In genomic region chr4:123233492-123234084, GRCm38 (mm10) we compare ENCODE assay signal across 7 mouse cellular contexts. TPM values are rescaled to one million over a fixed set of nuclear protein-coding genes. Genes with fewer than 3 reads are reported as not detected.
A peak's percentile ranks its signal among the peaks of the same experiment; 100 is the strongest.
DNase-seq lines count a peak whose midpoint lies in the region; ATAC-seq lines count a peak whose summit lies in the region.

Gene Heyl (plus strand): TSS chr4:123233556.

- H3K27ac ChIP-seq in embryonic facial prominence, embryonic 14.5 days (replicated peaks; ENCODE audit: low read depth, low read length): no peak within 1 kb of the TSS
- peak within 1 kb of the TSS; percentile 38 for H3K27ac ChIP-seq in heart, embryonic 15.5 days
- peak within 1 kb of the TSS; percentile 88 for H3K27ac ChIP-seq in kidney, embryonic 16.5 days (ENCODE audit: low read length)

- H3K27me3 ChIP-seq in embryonic facial prominence, embryonic 14.5 days (replicated peaks; ENCODE audit: control insufficient read depth, insufficient read depth, low read length): peaks cover 33% of the 10 kb centered on the region
- H3K27me3 ChIP-seq in heart, embryonic 15.5 days: peaks cover 11% of the 10 kb centered on the region; the same call in 1 of the 2 replicates
- H3K27me3 ChIP-seq in kidney, embryonic 16.5 days (ENCODE audit: insufficient read depth, low read length): no peaks in the 10 kb centered on the region
- H3K27me3 ChIP-seq in splenic B cell, adult 2 months (ENCODE audit: control insufficient read depth, insufficient read depth, low read length, poor library complexity, severe bottlenecking): no peaks in the 10 kb centered on the region

- peak; percentile 61 to 68 for DNase-seq in adrenal gland, adult 18-20 months (ENCODE audit: low spot score in 2 of 2)
- peak; percentile 24 for DNase-seq in embryonic facial prominence, embryonic 14.5 days (ENCODE audit: low spot score)
- DNase-seq in lung, postnatal 14 days: peak; percentile 68
- peak; percentile 49 for DNase-seq in splenic B cell, adult 2 months (ENCODE audit: low read depth, low spot score)
- DNase-seq in frontal cortex, postnatal 36 days (ENCODE audit: low spot score in 2 of 2): no peak

- no peaks in the 10 kb centered on the region for H3K9me3 ChIP-seq in embryonic facial prominence, embryonic 14.5 days (ENCODE audit: control insufficient read depth, low read length)
- H3K9me3 ChIP-seq in heart, embryonic 15.5 days (replicated peaks): no peaks in the 10 kb centered on the region
- no peaks in the 10 kb centered on the region for H3K9me3 ChIP-seq in kidney, embryonic 16.5 days (ENCODE audit: low read length)

- H3K4me2 ChIP-seq in embryonic facial prominence, embryonic 14.5 days (ENCODE audit: low read depth, low read length): peak within 1 kb of the TSS; percentile 83
- H3K4me2 ChIP-seq in heart, embryonic 15.5 days: peak within 1 kb of the TSS; percentile 82
- peak within 1 kb of the TSS; percentile 60 for H3K4me2 ChIP-seq in kidney, embryonic 16.5 days (replicated peaks; ENCODE audit: low read depth, low read length)

- ATAC-seq in embryonic facial prominence, embryonic 14.5 days (ENCODE audit: low read depth): peak; percentile 76
- ATAC-seq in heart, embryonic 15.5 days (replicated peaks; ENCODE audit: insufficient number of reproducible peaks, insufficient read depth, low FRiP score, low read depth): peak; percentile 60
- peak; percentile 92 for ATAC-seq in kidney, embryonic 16.5 days (ENCODE audit: low FRiP score, low TSS enrichment)

- 3% methylated on average over 20 of the region's 52 CpGs for WGBS in embryonic facial prominence, embryonic 14.5 days
- 1% methylated on average over 52 of the region's 52 CpGs for WGBS in heart, embryonic 15.5 days
- WGBS in kidney, embryonic 16.5 days: 2% methylated on average over 50 of the region's 52 CpGs

- no peaks in the 10 kb centered on the region for H3K36me3 ChIP-seq in embryonic facial prominence, embryonic 14.5 days (ENCODE audit: control insufficient read depth, insufficient read depth, low read length)
- no peaks in the 10 kb centered on the region for H3K36me3 ChIP-seq in heart, embryonic 15.5 days
- no peaks in the 10 kb centered on the region for H3K36me3 ChIP-seq in kidney, embryonic 16.5 days (ENCODE audit: insufficient read depth, low read length)
- H3K36me3 ChIP-seq in splenic B cell, adult 2 months (ENCODE audit: control insufficient read depth, insufficient read depth, low read length, poor library complexity, severe bottlenecking): no peaks in the 10 kb centered on the region

- H3K4me1 ChIP-seq in embryonic facial prominence, embryonic 14.5 days (ENCODE audit: control insufficient read depth, insufficient read depth, low read length): peaks cover 22% of the 10 kb centered on the region
- H3K4me1 ChIP-seq in heart, embryonic 15.5 days (replicated peaks): peaks cover 45% of the 10 kb centered on the region
- H3K4me1 ChIP-seq in kidney, embryonic 16.5 days (ENCODE audit: insufficient read depth, low read length): peaks cover 72% of the 10 kb centered on the region

- H3K4me3 ChIP-seq in embryonic facial prominence, embryonic 14.5 days (ENCODE audit: low read depth, low read length): peak within 1 kb of the TSS; percentile 46
- H3K4me3 ChIP-seq in heart, embryonic 15.5 days: peak within 1 kb of the TSS; percentile 58
- H3K4me3 ChIP-seq in kidney, embryonic 16.5 days (ENCODE audit: low read length): peak within 1 kb of the TSS; percentile 51

- peak within 1 kb of the TSS; percentile 61 for H3K9ac ChIP-seq in embryonic facial prominence, embryonic 14.5 days (ENCODE audit: low read depth, low read length)
- peak within 1 kb of the TSS; percentile 52 for H3K9ac ChIP-seq in heart, embryonic 15.5 days
- H3K9ac ChIP-seq in kidney, embryonic 16.5 days (replicated peaks; ENCODE audit: low read length): peak within 1 kb of the TSS; percentile 63

RNA-seq across cellular contexts. Expression of gene Heyl, which starts in this region (rescaled TPM):
- total RNA-seq in adrenal gland, adult 18-20 months (2021): 10 to 100 TPM in 1 of 2 experiments, 1 to 10 TPM in 1; 4.7 to 11.3 TPM
- polyA plus RNA-seq in embryonic facial prominence, embryonic 14.5 days (2014; fragmentation: Nextera tagmentation; extraction: Ambion mirVana): 18.4 and 19.1 TPM in 2 replicates
- 13.0 and 21.2 TPM in 2 replicates for polyA plus RNA-seq in heart, embryonic 15.5 days (2015; fragmentation: Nextera tagmentation; extraction: Ambion mirVana)
- polyA plus RNA-seq in kidney, embryonic 16.5 days (2015; fragmentation: Nextera tagmentation; extraction: Ambion mirVana): 48.8 and 50.7 TPM in 2 replicates

Comparison
In these comparisons a context has a peak if more than half of its experiments do, and no peak if none do; other contexts are left out.
1. DNase-seq: peak in adrenal gland, adult 18-20 months (2 of 2), embryonic facial prominence, embryonic 14.5 days (single experiment), lung, postnatal 14 days (single experiment) and splenic B cell, adult 2 months (single experiment); none in frontal cortex, postnatal 36 days (0 of 2).
2. Peak in every context shown above with its lines, with median percentiles within 50 percentile points of each other: ATAC-seq, H3K4me2 ChIP-seq, H3K4me3 ChIP-seq and H3K9ac ChIP-seq.